Mouse (Mus musculus): Measurements from ENCODE around the gene Slc44a3. TPM values are rescaled to one million over a fixed set of nuclear protein-coding genes. Genes with fewer than 3 reads are reported as not detected.

Slc44a3 gene
- total RNA-seq, 2 experiments from 2014 or later, result 0.10 to 0.24 TPM

DNA sequence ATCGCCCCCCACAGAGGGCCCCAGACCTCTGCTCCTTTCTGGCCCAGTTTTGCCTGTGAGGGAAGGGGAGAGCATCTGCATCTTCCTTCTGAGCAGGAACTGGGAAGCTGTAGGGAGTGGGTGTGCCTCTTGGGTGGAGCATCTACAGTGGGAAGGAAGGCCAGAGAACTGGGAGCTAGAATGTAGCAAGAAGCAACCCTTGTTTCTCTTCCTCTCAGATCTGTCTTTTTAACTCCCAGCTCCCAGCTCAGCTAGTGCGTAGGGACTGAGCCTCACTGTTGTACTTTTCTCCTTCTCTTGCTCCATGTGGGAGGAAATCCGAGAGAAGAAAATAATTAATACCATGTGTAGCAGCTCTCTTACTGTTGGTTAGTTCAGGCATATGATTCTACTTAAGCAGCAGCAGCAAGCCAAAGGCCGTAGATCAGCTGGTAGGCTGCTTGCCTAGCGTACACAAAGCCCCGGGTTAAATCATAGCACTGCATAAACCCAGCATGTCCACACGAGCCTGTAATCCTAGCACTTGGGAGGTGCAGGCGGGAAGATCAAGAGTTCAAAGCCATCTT lies 98.2 kb downstream of the Slc44a3 start:
- intact Hi-C loops (cut with DNase I), result no loop called here
- DNase-seq, result peak in 1 of 2 experiments; percentile 34

DNA sequence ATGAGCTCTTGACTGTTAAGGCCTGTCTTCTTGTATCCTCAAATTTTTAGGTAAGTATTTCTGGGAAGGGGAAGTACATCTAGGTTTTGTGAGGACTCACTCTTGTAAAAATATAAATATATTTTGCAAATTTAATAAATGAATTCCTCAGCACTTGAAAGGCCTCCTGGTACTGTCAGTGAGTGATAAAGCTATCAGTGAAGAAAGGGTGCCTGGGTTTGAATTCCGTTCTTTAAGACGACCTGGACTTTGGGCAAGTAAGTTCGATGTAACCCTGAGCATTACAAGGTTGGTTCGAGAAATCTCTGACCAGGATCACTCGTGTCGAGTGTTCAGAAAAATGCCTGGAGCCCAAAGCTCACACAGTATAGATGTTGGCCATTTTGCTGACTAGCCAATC lies 98.8 kb downstream of the Slc44a3 start:
- no peak for DNase-seq
- intact Hi-C loops (cut with DNase I), result no loop called here

DNA sequence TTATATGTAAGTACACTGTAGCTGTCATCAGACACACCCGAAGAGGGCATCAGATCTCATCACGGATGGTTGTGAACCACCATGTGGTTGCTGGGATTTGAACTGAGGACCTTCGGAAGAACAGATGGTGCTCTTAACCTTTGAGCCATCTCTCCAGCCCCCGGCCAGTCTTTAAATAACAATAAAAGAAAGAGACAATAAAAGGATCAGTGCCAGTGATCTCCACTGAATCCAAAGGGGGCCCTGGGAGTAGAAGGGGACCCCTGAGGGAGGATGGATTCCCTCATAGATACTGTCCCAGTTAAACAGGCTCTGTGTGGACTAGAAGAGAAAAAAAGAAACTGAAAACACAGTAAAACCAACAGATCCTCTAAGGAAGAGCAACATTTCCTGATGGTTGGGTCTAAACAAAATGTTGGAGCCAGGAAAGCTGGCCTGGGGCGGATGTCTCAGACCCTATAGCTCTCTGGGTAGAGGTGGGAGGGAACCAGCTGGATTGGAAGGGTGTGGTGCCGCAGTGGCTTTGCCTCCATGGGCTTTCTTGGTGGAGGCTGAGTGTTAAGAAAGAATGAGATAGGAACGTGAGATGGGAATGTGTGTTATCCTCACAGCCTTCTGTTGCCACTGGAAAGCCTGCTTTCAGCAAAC lies 101.8 kb downstream of the Slc44a3 start:
- DNase-seq, result no peak

DNA sequence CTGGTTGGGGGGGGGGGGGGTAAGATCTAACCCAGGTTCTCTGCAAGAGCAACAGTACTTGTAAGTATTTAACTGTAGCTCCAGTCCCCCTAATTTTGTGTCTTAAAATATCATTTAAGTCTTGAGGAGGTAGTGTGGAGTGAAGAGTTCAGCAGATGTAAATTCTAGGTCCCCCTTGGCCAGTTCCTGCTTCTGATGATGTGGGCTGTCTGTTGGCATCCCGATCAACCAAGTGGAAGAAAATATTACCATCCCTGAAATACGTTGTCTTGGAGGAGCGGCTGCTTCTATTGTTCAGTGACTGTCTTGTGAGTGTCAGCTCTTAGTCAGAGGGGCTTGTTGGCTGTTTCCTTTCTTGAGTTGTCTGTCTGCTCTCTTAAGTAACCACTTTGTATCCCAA lies 102.7 kb downstream of the Slc44a3 start:
- intact Hi-C loops (cut with DNase I), result loop anchor here (10.0 kb wide), 1 partner anchor 255 kb away; the partner anchor contains the start of gene Rwdd3
- DNase-seq, result no peak

More for the DNA sequence above, 101.8 kb downstream of the Slc44a3 start:
- intact Hi-C loops (cut with DNase I), result no loop called here

DNA sequence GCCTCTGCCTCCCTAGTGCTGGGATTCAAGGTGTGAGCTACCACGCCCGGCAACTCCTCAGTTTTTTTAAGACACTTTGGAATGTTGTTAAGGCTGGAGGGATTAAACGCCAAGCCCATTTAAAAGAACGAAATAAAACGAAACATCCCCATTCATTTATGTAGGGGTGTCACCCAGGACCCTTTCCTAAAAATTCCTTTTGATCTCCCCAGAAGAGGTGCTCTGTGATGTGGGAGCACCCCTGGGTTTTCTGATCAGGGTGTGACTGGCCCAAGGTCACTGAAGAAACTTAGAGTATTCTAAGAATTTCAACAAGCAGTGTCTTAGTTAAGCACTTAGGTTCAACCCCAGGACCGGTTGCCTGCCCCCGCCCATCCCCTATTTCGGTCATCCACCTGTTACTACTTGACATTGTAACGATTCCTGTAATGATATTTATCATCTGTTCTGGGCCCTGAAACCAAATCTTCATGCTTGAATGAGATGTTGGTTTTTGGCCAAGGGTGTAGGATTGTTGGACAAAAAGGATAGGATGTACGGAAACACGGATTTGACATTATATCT lies 103.4 kb downstream of the Slc44a3 start:
- intact Hi-C loops (cut with DNase I), result loop anchor here (10.0 kb wide), 1 partner anchor 254 kb away; the partner anchor contains the start of gene Rwdd3

DNA sequence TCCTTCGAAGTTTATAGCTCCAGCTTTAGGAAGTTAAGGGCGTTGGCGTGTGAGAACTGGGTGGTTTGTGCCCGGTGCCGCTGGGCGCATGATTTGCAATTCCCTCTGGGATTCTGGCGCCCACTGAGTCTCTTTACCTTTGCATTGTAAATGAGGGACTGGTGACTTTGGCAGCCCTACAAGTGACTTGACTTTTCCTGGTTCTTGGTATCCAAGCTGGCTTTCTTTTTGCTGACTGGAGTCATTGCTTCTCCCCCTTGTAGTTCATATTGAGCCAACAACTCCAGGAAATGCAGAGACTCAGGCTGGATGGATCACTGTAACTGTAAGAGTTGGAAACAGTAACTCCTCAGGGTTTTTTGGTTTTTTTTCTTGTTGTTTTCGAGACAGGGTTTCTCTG lies 104.0 kb downstream of the Slc44a3 start:
- DNase-seq, result no peak
- intact Hi-C loops (cut with DNase I), result loop anchor here (10.0 kb wide), 1 partner anchor 253 kb away; the partner anchor contains the start of gene Rwdd3

More for the DNA sequence above, 103.4 kb downstream of the Slc44a3 start:
- DNase-seq, result no peak

DNA sequence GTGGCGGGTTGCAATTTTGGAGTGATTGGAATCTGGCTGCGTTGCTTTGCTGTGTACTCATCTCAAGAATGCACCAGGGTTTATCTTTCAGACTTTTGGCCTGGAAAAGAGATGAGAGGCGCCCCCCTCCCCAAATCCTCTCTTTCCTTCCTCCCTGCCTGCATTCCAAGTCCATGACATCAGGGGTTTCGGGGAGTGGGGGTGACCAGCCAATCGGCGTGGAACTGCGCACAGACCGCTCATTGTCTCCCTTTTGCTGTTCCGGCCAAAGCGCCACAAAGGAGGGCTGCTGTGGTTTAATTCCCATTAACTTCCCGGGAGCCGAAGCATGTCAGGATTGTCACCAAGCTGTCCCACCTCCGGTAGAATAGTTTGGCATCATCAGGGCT lies 104.7 kb downstream of the Slc44a3 start:
- intact Hi-C loops (cut with DNase I), result loop anchor here (1.0 to 10.0 kb wide), 3 partner anchors 63 to 253 kb away; partner anchors contain the start of gene Rwdd3
- DNase-seq, result peak; percentile 64 to 72

DNA sequence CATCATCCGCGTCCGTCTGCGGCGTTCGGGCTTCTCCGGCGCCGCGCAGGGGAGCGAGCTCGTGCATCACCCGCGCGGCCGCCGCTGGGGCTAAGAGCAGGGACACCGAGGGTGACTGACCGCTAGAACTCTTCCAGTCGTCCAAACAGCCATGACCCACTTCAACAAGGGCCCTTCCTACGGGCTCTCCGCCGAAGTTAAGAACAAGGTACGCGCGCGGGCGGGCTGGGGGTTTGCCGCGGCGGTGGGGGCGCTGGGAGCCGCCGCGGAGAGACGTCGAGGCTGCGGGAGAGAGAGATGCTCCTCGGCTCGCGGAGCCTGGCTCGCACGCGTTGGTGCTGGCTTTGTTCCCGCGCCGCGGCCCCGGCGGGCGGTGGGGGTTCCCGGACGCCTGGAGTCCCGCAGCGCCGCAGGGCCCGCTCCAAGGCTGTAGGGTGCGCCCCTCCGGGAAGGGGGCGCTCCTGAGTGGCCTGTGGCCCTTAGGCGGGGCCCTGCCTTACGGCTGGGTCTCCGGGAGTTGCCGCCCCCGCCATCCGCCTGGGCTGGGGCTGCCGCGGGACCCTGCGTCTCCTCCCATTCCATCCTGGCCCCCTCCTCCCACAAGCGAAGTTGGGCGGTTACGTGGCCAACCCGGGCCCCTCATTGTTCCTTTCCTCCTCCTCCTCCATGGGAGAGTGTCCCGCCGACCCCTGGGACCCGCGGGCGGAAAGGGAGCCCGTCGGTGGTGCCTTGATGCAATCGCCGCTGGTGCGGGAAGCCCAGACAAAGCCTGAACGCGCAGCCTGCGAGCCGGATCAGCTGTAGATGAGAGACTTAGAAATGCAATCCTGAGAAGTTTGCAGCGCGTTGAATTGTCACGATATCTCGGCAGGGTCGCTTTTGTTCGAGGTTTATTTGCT lies 105.3 kb downstream of the Slc44a3 start:
- peak; percentile 89 to 91 for DNase-seq
- intact Hi-C loops (cut with DNase I), result loop anchor here (1.0 to 10.0 kb wide), 3 partner anchors 62 to 252 kb away; partner anchors contain the start of gene Rwdd3

DNA sequence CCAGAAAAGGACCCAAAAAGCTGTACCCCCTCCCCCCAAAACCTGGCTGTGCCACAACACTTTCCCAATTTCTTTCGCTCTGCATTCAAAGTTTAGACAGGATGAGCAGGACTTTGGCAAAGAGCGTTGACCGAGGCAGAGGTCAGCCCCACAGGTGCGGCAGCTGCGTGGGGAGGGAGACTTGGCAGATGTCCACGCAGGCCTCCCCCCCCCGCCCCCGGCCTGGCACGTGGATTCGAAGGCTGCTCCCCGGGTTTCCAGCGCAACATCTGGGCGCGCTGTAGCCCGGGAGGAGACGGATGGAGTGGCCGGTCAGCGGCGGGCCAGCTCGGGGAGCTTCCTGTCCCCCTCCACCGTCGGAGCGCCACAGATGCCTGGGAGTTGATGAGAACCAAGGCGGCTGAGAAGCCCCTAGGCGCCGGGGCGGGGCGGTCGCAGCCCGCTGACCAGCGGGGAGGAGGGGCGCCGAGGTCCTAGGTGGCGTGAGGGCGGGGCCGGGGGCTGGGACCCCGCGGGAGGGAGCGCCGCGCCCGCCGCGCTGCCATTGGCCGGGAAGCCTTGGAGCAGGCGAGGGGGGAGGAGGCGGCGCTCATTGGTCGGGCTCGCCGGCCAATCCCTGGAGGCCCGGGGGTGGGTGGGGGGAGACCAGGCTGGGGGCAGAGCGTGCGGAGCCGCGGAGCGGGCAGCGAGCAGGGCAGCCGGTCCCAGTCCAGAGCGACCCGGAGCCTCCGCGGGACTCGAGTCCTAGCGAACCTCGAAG lies 106.2 kb downstream of the Slc44a3 start, which contains the start of gene Cnn3:
Gene Cnn3, plus strand, starts transcription at position 637 of the 760 bp plus-strand sequence.
- intact Hi-C loops (cut with DNase I), result loop anchor here (2.0 to 10.0 kb wide), 3 partner anchors 61 to 251 kb away; partner anchors contain the start of gene Rwdd3
- peak; percentile 93 to 96 for DNase-seq

DNA sequence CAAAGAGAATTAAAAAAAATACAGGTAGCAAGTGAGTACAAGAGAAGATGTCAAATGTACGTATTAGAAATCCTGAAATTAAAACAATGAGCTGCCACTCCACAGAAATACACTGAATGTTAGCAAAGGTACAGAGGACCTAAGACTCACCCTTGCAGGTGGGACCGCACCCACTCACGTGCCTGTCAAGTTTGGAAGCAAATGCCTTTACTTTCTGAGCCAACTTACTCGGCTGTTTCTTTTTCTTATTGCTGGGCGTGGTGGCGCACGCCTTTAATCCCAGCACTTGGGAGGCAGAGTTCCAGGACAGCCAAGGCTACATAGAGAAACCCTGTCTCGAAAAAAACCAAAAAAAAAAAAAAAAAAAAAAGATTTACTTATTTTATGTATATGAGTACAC lies 109.8 kb downstream of the Slc44a3 start:
- DNase-seq, result no peak
- intact Hi-C loops (cut with DNase I), result loop anchor here (10.0 kb wide), 1 partner anchor 248 kb away; the partner anchor contains the start of gene Rwdd3

DNA sequence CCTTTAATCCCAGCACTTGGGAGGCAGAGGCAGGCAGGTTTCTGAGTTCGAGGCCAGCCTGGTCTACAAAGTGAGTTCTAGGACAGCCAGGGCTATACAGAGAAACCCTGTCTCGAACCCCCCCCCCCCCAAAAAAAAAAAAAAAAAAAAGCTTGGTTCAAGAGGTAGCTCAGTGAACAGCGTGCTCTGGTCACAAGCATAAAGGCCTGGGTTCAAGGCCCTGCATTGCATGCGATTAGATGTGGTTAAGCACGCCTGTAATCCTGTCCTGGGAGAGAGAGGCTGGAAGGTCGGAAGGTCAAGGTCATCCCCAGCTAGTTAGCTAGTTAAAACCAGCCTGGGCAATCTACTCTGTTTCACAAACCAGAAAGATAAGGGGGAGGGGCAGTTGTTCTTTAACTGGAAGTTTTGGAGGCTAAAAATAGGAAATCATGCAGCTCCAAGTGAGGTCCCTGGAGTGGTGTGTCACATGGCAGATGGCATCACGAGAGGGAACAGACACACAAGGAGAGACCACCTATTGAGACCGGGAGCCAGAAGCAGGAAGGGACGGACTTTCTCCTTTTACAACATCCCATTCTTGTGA lies 113.3 kb downstream of the Slc44a3 start:
- no peak for DNase-seq
- intact Hi-C loops (cut with DNase I), result no loop called here

DNA sequence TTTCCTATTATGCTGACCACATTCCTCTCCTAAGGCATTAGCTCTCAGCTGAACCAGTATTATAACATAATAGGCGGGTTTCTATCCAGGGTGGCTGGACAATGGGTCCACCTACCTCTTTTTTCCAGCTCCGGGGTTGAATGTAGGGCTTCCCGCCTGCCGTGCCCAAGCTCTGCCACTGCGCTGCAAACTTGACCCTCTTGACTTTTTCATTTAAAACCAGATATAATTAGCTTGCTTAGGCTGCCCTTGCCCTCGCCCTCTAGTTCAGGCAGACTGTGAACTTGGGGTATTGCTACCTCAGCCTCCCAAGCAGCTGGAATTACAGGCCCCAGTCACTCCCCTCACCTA lies 114.0 kb downstream of the Slc44a3 start:
- no peak for DNase-seq
- intact Hi-C loops (cut with DNase I), result no loop called here

DNA sequence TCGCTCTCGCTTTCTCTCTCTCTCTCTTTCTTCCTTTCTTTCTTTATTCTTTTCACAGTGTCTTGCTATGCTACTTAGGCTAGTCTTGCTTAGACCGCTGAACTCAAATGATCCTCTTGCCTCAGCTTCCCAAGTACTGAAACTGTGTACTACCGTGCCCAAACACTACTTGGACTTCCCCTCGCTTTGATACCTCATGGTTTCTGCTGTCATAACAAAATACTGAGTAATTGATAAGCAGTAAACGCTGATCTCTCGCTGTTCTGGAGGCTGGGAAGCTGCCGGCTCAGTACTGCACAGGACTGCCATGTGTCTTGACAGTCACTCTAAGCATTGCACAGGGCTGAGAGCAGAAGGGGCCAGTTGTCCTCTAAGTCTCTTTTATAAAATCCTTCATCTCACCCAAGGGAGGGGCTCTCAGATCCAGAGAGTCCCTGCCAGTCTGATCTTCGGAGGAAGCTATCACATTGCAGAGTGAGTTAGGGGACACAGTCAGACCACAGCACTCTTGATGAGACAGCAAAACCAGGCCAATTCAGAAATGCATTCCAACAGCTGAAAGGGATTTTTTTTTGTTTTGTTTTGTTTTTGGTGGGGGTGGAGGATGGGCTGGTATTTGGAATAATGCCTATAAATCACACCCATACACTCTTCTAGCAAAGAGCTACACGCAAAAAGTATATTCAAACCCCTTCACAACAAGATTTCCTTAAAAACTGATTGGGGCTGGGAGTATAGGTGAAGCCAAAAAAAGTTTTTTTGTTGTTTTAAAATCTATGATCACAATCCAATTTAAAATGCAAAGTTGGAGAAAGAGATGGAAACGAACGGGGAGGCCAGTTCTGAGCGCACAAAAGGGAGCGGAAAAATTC lies 114.6 kb downstream of the Slc44a3 start:
- no peak for DNase-seq

DNA sequence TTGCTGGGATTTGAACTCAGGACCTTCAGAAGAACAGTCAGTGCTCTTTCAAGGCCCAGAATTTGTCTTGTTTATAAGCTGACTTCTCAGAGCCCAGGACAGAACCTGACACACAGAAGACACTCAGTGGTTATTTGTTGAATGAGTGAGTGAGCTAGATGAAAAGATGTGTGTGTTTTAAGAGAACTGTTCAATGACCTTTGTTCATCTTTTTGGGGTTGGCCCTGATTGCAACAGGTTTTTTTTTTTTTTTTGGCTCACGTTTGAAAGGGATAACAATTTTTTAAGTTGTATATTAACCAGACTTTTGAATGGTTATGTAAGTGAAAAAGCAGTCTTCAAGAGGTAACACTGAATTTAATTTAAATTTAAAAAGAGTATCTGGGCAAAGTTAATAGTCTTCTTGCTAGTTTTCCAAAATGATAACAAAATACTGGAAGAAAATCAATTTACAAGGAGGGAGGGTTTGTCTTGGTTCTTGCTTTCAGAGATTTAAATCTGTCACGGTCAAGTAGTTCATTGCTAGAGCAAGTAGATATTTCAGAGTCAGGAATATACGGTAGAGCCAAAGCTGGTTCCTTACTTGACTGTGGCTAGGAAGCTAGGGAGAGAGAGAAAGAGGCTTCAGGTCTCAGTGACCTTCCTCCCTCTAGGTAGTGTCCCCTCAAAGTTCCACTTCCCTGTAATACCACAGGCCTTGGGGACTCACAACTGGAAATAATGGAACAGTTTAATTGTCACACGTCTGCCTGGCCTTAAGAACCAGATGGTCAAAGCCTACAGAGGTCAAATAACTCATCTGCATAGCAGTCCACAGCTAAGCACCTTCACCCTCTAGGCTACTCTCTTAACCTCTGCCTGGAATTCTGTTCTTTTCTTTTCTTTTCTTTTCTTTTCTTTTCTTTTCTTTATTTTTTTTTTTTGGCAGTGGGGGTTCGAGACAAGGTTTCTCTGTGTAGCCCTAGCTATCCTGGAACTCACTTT lies 115.7 kb downstream of the Slc44a3 start:
- DNase-seq, result no peak
- intact Hi-C loops (cut with DNase I), result no loop called here

More for the DNA sequence above, 114.6 kb downstream of the Slc44a3 start:
- intact Hi-C loops (cut with DNase I), result no loop called here

DNA sequence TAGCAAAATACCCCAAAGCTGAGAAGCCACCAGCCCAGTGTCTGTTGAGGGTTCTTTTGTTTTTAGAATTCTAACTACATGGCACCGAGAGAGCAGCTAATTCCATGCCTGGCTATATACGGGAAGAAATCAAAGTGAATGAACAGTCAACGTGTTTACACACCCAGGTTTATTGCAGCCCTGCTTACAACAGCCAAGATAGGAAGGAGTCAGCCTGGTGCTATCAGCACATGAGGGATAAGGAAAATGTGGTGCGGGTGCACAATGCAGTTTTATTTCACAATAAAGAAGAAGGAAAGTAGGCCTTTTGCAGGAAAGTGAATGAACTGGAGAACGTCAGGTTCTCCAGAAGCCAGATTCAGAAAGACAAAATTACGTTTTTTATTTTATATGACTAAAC lies 120.8 kb downstream of the Slc44a3 start:
- no peak for DNase-seq
- intact Hi-C loops (cut with DNase I), result no loop called here

Data from heart, postnatal 14 days (tissue).